Mouse (Mus musculus): ENCODE measurements around the gene Mthfd1l.

DNA sequence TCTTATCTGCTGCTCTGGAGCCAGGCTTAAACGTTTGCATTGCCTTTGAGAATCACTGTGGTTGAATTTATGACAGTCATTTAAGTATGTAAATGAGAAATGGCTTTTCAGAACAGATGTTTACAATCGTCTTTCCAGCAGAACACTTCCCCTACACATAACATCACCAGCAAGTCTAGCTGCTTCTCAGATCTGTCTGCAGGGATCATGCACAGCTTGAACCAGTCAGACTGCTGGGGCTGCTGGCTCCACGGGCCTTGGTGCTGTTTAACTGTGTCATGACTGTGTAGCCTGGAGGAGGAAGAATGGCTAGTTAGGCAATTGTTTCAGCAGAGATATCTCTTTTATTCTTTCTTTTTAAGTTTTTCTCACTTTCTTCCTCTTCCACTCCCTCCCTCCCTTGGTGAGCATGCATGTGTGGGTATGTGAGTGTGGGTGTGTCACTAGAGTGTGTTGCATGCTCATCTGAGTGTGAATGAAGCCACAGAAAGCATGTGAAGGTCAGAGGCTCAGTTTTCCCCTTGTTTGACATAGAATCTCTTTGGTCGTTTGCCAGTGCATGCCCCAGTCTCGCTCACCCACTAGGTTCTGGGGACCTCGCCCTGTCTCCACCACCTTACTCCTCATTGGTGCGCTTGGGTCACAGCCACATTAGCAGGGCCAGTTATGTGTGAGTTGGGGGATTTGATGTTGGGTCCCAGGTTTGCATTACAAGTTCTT is 33.5 kb downstream of the Mthfd1l start:
- TF ChIP-seq CTCF (conservative IDR thresholded peaks at IDR 0.05; ENCODE audit: low read length) = no peak
- no peak for TF ChIP-seq NANOG (IDR thresholded peaks at IDR 0.05; ENCODE audit: borderline replicate concordance, low read length)
- no peak for TF ChIP-seq POU5F1 (IDR thresholded peaks at IDR 0.05; ENCODE audit: borderline replicate concordance, low read length)
